Mouse (Mus musculus): ENCODE data around the gene Hist2h2aa1. TPM values are rescaled to one million over a fixed set of nuclear protein-coding genes. Genes with fewer than 3 reads are reported as not detected.
A peak's percentile ranks its signal among the peaks of the same experiment; 100 is the strongest.
"Not testable (repeated sequence)": the region's sequence is repeated elsewhere in the genome, so short reads cannot be mapped to it uniquely, and the experiment has no call there.

The Hist2h2aa1 gene
- total and polyA plus RNA-seq, 2 experiments: 230 to 428 TPM

- TF ChIP-seq POLR2A (IDR thresholded peaks at IDR 0.05; ENCODE audit: extremely low read depth, insufficient read depth, low read length) (no peak), CTCF (IDR thresholded peaks at IDR 0.05; ENCODE audit: low read depth, low read length) (no peak)
- 78% methylated on average over 2 of the region's 2 CpGs for WGBS
Measured at GRCm38 (mm10) chr3:96199731-96200130, 45.6 kb upstream of the Hist2h2aa1 start.

GRCm38 (mm10) chr3:96207819-96208218 lies 37.5 kb upstream of the Hist2h2aa1 start:
- Histone ChIP-seq H3K9ac (ENCODE audit: low read depth, low read length) (no peak overlapping the region), H3K27ac (replicated peaks; ENCODE audit: insufficient read depth, low read depth, low read length) (no peak overlapping the region), H3K36me3 (ENCODE audit: control insufficient read depth, insufficient read depth, low read length) (no peaks in the 10 kb centered on the region), H3K27me3 (ENCODE audit: control insufficient read depth, insufficient read depth, low read length) (no peaks in the 10 kb centered on the region), H3K4me3 (ENCODE audit: insufficient read depth, low read depth, low read length) (no peak overlapping the region), H3K79me2 (ENCODE audit: control insufficient read depth, insufficient read depth, low read length) (no peaks in the 10 kb centered on the region), H3K4me1 (ENCODE audit: control insufficient read depth, insufficient read depth, low read length) (peaks cover 3% of the 10 kb centered on the region)
- no peak for TF ChIP-seq POLR2A (IDR thresholded peaks at IDR 0.05; ENCODE audit: extremely low read depth, insufficient read depth, low read length)
- TF ChIP-seq CTCF (IDR thresholded peaks at IDR 0.05; ENCODE audit: low read depth, low read length): no peak
- 81% methylated on average over 3 of the region's 3 CpGs for WGBS
- no peak for DNase-seq (ENCODE audit: extremely low read depth, low read depth, low spot score)

More at GRCm38 (mm10) chr3:96199731-96200130, 45.6 kb upstream of the Hist2h2aa1 start:
- Histone ChIP-seq H3K27ac (replicated peaks; ENCODE audit: insufficient read depth, low read depth, low read length) (no peak overlapping the region), H3K27me3 (ENCODE audit: control insufficient read depth, insufficient read depth, low read length) (no peaks in the 10 kb centered on the region), H3K4me1 (ENCODE audit: control insufficient read depth, insufficient read depth, low read length) (peaks cover 4% of the 10 kb centered on the region; the same call in 1 of the 2 replicates), H3K9ac (ENCODE audit: low read depth, low read length) (no peak overlapping the region), H3K36me3 (ENCODE audit: control insufficient read depth, insufficient read depth, low read length) (no peaks in the 10 kb centered on the region), H3K79me2 (ENCODE audit: control insufficient read depth, insufficient read depth, low read length) (no peaks in the 10 kb centered on the region), H3K4me3 (ENCODE audit: insufficient read depth, low read depth, low read length) (no peak overlapping the region)
- DNase-seq (ENCODE audit: extremely low read depth, low read depth, low spot score): no peak

GRCm38 (mm10) chr3:96209242-96209641 lies 36.1 kb upstream of the Hist2h2aa1 start:
- H3K4me1 ChIP-seq (ENCODE audit: control insufficient read depth, insufficient read depth, low read length): peaks cover 3% of the 10 kb centered on the region
- DNase-seq (ENCODE audit: extremely low read depth, low read depth, low spot score): no peak
- no peaks in the 10 kb centered on the region for H3K79me2 ChIP-seq (ENCODE audit: control insufficient read depth, insufficient read depth, low read length)
- H3K27ac ChIP-seq (replicated peaks; ENCODE audit: insufficient read depth, low read depth, low read length): no peak overlapping the region
- H3K27me3 ChIP-seq (ENCODE audit: control insufficient read depth, insufficient read depth, low read length): no peaks in the 10 kb centered on the region
- H3K9ac ChIP-seq (ENCODE audit: low read depth, low read length): no peak overlapping the region
- no peaks in the 10 kb centered on the region for H3K36me3 ChIP-seq (ENCODE audit: control insufficient read depth, insufficient read depth, low read length)
- TF ChIP-seq POLR2A (IDR thresholded peaks at IDR 0.05; ENCODE audit: extremely low read depth, insufficient read depth, low read length) (no peak), CTCF (IDR thresholded peaks at IDR 0.05; ENCODE audit: low read depth, low read length) (peak; percentile 43)
- no peak overlapping the region for H3K4me3 ChIP-seq (ENCODE audit: insufficient read depth, low read depth, low read length)
- 66% methylated on average over 15 of the region's 15 CpGs for WGBS

GRCm38 (mm10) chr3:96219191-96219641 lies 26.1 kb upstream of the Hist2h2aa1 start:
- Histone ChIP-seq H3K4me3 (ENCODE audit: insufficient read depth, low read depth, low read length) (peak overlapping the region; percentile 58), H3K4me1 (ENCODE audit: control insufficient read depth, insufficient read depth, low read length) (peaks cover 13% of the 10 kb centered on the region), H3K27me3 (ENCODE audit: control insufficient read depth, insufficient read depth, low read length) (no peaks in the 10 kb centered on the region), H3K79me2 (ENCODE audit: control insufficient read depth, insufficient read depth, low read length) (no peaks in the 10 kb centered on the region), H3K27ac (replicated peaks; ENCODE audit: insufficient read depth, low read depth, low read length) (peak overlapping the region; percentile 97), H3K36me3 (ENCODE audit: control insufficient read depth, insufficient read depth, low read length) (no peaks in the 10 kb centered on the region), H3K9ac (ENCODE audit: low read depth, low read length) (peak overlapping the region; percentile 94)
- DNase-seq (ENCODE audit: extremely low read depth, low read depth, low spot score): peak; percentile 55
- WGBS: 0% methylated on average over 12 of the region's 12 CpGs
- TF ChIP-seq POLR2A (IDR thresholded peaks at IDR 0.05; ENCODE audit: extremely low read depth, insufficient read depth, low read length): no peak
- TF ChIP-seq CTCF (IDR thresholded peaks at IDR 0.05; ENCODE audit: low read depth, low read length): no peak; the same call in 1 of the 2 replicates

- TF ChIP-seq POLR2A (IDR thresholded peaks at IDR 0.05; ENCODE audit: extremely low read depth, insufficient read depth, low read length) (peak; percentile 53; the same call in 1 of the 2 replicates), CTCF (IDR thresholded peaks at IDR 0.05; ENCODE audit: low read depth, low read length) (no peak)
- DNase-seq (ENCODE audit: extremely low read depth, low read depth, low spot score): peak; percentile 94
- Histone ChIP-seq H3K9ac (ENCODE audit: low read depth, low read length) (peak within 1 kb of the TSS; percentile 94), H3K27ac (replicated peaks; ENCODE audit: insufficient read depth, low read depth, low read length) (peak within 1 kb of the TSS; percentile 97), H3K4me1 (ENCODE audit: control insufficient read depth, insufficient read depth, low read length) (peaks cover 13% of the 10 kb centered on the region), H3K27me3 (ENCODE audit: control insufficient read depth, insufficient read depth, low read length) (no peaks in the 10 kb centered on the region), H3K79me2 (ENCODE audit: control insufficient read depth, insufficient read depth, low read length) (no peaks in the 10 kb centered on the region), H3K4me3 (ENCODE audit: insufficient read depth, low read depth, low read length) (peak within 1 kb of the TSS; percentile 85), H3K36me3 (ENCODE audit: control insufficient read depth, insufficient read depth, low read length) (no peaks in the 10 kb centered on the region)
- under 1% methylated on average over 37 of the region's 37 CpGs for WGBS
Measured at GRCm38 (mm10) chr3:96219661-96220130, 25.6 kb upstream of the Hist2h2aa1 start, which contains the start of the genes Bola1 and Hist2h2ab. Gene Bola1 (minus strand): TSS chr3:96219709. Gene Hist2h2ab (plus strand): TSS chr3:96219865.

GRCm38 (mm10) chr3:96220131-96220764 lies 25.0 kb upstream of the Hist2h2aa1 start:
- H3K36me3 ChIP-seq (ENCODE audit: control insufficient read depth, insufficient read depth, low read length); H3K79me2 ChIP-seq (ENCODE audit: control insufficient read depth, insufficient read depth, low read length); H3K27me3 ChIP-seq (ENCODE audit: control insufficient read depth, insufficient read depth, low read length); DNase-seq (ENCODE audit: extremely low read depth, low read depth, low spot score): not testable (repeated sequence)
- under 1% methylated on average over 45 of the region's 47 CpGs for WGBS
- peak overlapping the region; percentile 93 for H3K9ac ChIP-seq (ENCODE audit: low read depth, low read length)
- H3K27ac ChIP-seq (replicated peaks; ENCODE audit: insufficient read depth, low read depth, low read length): peak overlapping the region; percentile 97
- H3K4me1 ChIP-seq (ENCODE audit: control insufficient read depth, insufficient read depth, low read length): peaks cover 13% of the 10 kb centered on the region
- peak overlapping the region; percentile 85 for H3K4me3 ChIP-seq (ENCODE audit: insufficient read depth, low read depth, low read length)

Measured in liver, adult 2 months (tissue).